Mouse (Mus musculus) layer of hippocampus, adult 8-10 months (tissue): ENCODE data around the gene Slc2a6. TPM values are rescaled to one million over a fixed set of nuclear protein-coding genes. Genes with fewer than 3 reads are reported as not detected.

Experiments used
- total RNA-seq, 4 experiments: library from RNA; stranded (reverse); gene quantifications; 2 replicates each; pipeline ENCODE4 v1.2.4; 2022

The Slc2a6 gene
- total RNA-seq, 4 experiments from 2014 or later = 33.6 to 37.1 (median 34.4) TPM

Other genes starting within 250 kb of the Slc2a6 start
- gene Abo, start 163.0 kb downstream of the Slc2a6 start, total RNA-seq = not detected
- 10 to 100 TPM; 21.4 to 29.3 (median 22.9) TPM for gene Surf6, start 125.1 kb downstream of the Slc2a6 start, total RNA-seq
- 10 to 100 TPM; 42.5 to 48.9 (median 47.4) TPM for gene Med22, start 117.3 kb downstream of the Slc2a6 start, total RNA-seq
- gene Rpl7a, start 117.2 kb downstream of the Slc2a6 start, total RNA-seq = 100 to 1,000 TPM; 201 to 291 (median 240) TPM
- 10 to 100 TPM; 36.2 to 42.4 (median 37.7) TPM for gene Surf2, start 111.6 kb downstream of the Slc2a6 start, total RNA-seq
- 100 to 1,000 TPM; 102 to 124 (median 112) TPM for gene Surf1, start 111.5 kb downstream of the Slc2a6 start, total RNA-seq
- gene Surf4, start 94.1 kb downstream of the Slc2a6 start, total RNA-seq = 10 to 100 TPM; 50.4 to 57.6 (median 55.9) TPM
- under 1 TPM in 3 of 4 experiments, not detected in 1; 0.34 to 1.00 (median 0.35) TPM for gene Stkld1, start 94.0 kb downstream of the Slc2a6 start, total RNA-seq
- 10 to 100 TPM; 55.6 to 67.6 (median 59.5) TPM for gene Rexo4, start 63.6 kb downstream of the Slc2a6 start, total RNA-seq
- 1 to 10 TPM; 1.4 to 4.9 (median 2.1) TPM for gene Adamts13, start 54.6 kb downstream of the Slc2a6 start, total RNA-seq
- gene Cacfd1, start 18.1 kb downstream of the Slc2a6 start, total RNA-seq = 10 to 100 TPM; 40.2 to 46.8 (median 42.0) TPM
- gene Mymk, start 44.2 kb upstream of the Slc2a6 start, total RNA-seq = 1 to 10 TPM in 3 of 4 experiments, under 1 TPM in 1; 0.54 to 2.7 (median 1.7) TPM
- gene Adamtsl2, start 51.4 kb upstream of the Slc2a6 start, total RNA-seq = 10 to 100 TPM in 2 of 4 experiments, 1 to 10 TPM in 2; 8.9 to 13.8 (median 11.1) TPM
- gene Fam163b, start 114.5 kb upstream of the Slc2a6 start, total RNA-seq = 100 to 1,000 TPM in 2 of 4 experiments, 10 to 100 TPM in 2; 87.0 to 124 (median 100) TPM
- 1 to 10 TPM in 1 of 4 experiments, under 1 TPM in 3; 0.25 to 1.5 (median 0.74) TPM for gene Dbh, start 137.2 kb upstream of the Slc2a6 start, total RNA-seq
- gene Sardh, start 220.3 kb upstream of the Slc2a6 start, total RNA-seq = 10 to 100 TPM in 1 of 4 experiments, 1 to 10 TPM in 3; 6.1 to 11.5 (median 9.1) TPM